Mouse (Mus musculus) liver, adult 2 months (tissue): ENCODE data around the gene Nadsyn1.

Experiments
- CTCF ChIP-seq: fragments of 200-500 bp; IDR thresholded peaks from 2 replicates; pipeline ENCODE4 v1.5.1; 2011; ENCODE audit warnings: low read depth, low read length, control low read depth
- POLR2A ChIP-seq: fragments of 200-500 bp; IDR thresholded peaks from 2 replicates; pipeline ENCODE4 v1.6.1; 2011; ENCODE audit warnings: low read length, control low read depth; ENCODE audit not compliant: insufficient read depth; ENCODE audit errors: extremely low read depth

DNA sequence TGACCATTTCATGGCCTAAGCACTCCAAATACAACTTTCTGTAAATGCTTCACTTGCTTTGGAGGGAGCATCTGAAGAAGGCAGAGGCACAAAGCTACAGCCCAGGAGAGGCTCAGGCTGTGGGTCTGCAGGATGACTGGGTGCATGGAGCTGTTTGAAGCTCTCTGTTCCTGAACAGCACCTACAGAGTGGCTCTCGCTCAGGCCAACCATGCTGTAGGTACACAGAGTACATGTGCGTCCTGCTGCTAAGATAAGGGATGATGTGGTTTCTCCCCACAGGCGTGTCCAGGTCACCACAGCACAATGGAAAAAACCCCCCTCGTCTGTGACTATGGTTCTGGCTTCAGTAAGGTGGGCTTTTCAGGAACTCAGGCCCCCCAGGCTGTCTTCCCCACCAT, 46.2 kb upstream of the Nadsyn1 start:
- TF ChIP-seq POLR2A: no peak
- TF ChIP-seq CTCF: no peak
